Mouse (Mus musculus): ENCODE results near the gene Tmem269. TPM values are rescaled to one million over a fixed set of nuclear protein-coding genes. Genes with fewer than 3 reads are reported as not detected.

Gene Tmem269
- polyA plus RNA-seq, 1 experiment from 2014 or later = not detected

DNA sequence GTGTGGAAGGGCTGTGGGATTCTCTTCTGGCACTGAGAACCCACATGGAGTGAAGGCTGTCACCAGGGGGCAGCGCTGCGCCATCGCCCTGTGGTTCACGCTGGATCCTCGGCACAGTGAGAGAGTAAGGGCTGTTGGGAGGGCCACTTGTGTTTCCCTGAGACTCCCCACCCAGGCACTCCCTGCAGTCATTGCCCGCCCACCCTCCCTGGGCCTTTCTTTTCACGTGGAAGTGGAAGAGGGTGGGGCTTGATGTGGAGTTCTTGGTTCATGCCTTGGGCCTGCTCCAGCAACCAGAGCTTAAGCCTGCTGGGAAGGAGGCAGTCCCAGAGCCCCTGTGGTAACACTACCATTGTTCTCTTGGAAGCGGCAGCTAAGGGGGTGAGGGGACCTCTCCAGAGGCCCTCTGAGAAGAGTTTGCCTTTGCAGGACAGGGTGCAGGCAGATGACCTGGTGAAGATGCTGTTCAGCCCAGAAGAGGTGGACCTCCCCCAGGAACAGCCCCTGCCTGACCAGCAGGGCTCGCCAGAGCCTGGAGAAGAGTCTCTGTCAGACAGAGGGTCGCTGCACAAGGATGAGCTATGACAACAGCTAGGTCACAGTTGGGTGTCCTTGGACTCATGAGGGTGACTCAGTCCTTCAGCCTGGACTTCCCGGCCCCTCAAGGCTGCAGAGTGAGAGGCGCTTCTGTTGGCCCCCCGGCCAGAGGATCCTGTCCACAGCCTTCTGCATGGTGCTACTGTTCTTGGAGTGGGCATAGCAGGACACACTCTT, 29.6 kb upstream of the Tmem269 start:
- H3K9me3 ChIP-seq = no peaks in the 10 kb centered on the region
- no peak overlapping the region for H3K9ac ChIP-seq
- H3K4me1 ChIP-seq = peaks cover 21% of the 10 kb centered on the region
- H3K4me3 ChIP-seq = no peak overlapping the region
- no peaks in the 10 kb centered on the region for H3K27me3 ChIP-seq
- H3K27ac ChIP-seq = no peak overlapping the region; the same call in 1 of the 2 replicates
- 39% methylated on average over 13 of the region's 13 CpGs for WGBS
- H3K4me2 ChIP-seq = no peak overlapping the region
- peaks cover 57% of the 10 kb centered on the region for H3K36me3 ChIP-seq
- no peak; the same call in 1 of the 2 replicates for ATAC-seq (ENCODE audit: insufficient number of reproducible peaks, low FRiP score, low TSS enrichment, low read depth)

DNA sequence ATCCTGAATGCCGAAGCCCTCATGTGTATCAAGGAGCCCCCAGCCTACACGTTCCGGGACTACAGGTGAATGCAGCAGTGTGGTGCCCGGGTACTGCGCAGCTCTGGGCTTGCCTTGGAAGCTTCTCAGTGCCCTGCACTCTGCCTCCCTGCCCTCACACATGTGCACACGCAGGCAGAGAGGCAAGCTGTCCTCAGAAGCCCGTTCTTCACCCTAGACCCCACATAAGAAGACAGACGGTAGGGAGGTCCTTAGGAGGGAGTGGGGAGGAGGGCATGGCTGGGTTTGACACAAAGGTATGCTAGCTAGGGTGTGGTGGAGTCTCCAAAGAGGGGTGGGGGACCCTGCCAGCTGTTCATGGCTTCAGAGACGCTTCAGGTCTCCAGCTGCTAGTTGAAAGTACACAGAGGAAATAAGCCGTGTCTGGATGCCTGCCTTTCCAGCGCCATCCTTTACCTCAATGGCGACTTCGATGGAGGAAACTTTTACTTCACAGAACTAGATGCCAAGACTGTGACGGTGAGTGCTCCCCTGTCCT, 28.7 kb upstream of the Tmem269 start:
- H3K27ac ChIP-seq = no peak overlapping the region
- peaks cover 21% of the 10 kb centered on the region for H3K4me1 ChIP-seq
- 80% methylated on average over 14 of the region's 14 CpGs for WGBS
- H3K9ac ChIP-seq = no peak overlapping the region
- no peaks in the 10 kb centered on the region for H3K27me3 ChIP-seq
- H3K4me3 ChIP-seq = no peak overlapping the region
- no peak overlapping the region for H3K4me2 ChIP-seq
- H3K9me3 ChIP-seq = no peaks in the 10 kb centered on the region
- ATAC-seq (ENCODE audit: insufficient number of reproducible peaks, low FRiP score, low TSS enrichment, low read depth) = no peak
- H3K36me3 ChIP-seq = peaks cover 66% of the 10 kb centered on the region

DNA sequence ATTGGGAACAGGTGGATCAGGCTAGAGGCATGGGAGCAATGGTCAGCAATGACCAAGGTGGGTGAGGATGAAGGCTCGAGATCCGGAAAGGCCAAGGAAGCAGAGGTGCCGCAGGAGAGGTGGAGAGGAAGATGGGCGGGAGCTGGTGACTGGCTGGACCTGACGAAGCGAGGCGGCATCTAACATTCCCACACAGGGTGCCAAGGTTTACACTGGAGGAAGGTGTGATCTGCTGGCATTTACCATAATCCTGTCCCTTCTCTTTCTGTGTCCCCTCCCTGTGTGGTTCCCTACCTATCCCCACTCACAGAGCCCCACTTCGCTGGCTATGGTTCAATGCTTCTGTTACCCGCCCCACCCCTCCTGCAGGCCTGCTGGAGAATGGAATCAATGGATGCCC, 27.9 kb upstream of the Tmem269 start:
- Histone ChIP-seq H3K9me3 (no peaks in the 10 kb centered on the region), H3K36me3 (peaks cover 74% of the 10 kb centered on the region), H3K4me2 (no peak overlapping the region), H3K9ac (no peak overlapping the region), H3K27me3 (no peaks in the 10 kb centered on the region), H3K27ac (no peak overlapping the region), H3K4me1 (peaks cover 21% of the 10 kb centered on the region), H3K4me3 (no peak overlapping the region)
- WGBS = 82% methylated on average over 9 of the region's 9 CpGs
- ATAC-seq (ENCODE audit: insufficient number of reproducible peaks, low FRiP score, low TSS enrichment, low read depth) = no peak

DNA sequence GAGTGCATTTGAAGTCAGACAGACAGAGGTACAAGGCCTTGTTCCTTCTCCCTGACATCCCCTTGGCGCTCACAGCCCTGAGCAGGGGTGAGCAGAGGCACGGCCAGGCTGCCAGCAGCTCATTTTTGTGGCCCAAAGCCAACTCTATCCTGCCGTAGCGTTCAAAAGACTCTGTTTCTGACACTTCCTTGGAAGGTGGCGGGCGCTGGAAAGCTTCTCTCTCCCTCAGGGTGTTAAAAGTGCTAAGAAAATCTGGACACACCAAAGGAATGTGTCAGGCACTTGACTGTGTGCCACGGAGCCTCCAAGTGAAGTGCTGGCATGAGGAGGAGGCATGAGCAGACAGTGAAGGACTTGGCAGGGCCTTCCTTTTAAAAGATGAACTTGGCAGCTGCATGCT, 27.5 kb upstream of the Tmem269 start:
- WGBS = 63% methylated on average over 7 of the region's 7 CpGs
- peaks cover 78% of the 10 kb centered on the region for H3K36me3 ChIP-seq
- peak overlapping the region; percentile 9; the same call in 1 of the 2 replicates for H3K27ac ChIP-seq

DNA sequence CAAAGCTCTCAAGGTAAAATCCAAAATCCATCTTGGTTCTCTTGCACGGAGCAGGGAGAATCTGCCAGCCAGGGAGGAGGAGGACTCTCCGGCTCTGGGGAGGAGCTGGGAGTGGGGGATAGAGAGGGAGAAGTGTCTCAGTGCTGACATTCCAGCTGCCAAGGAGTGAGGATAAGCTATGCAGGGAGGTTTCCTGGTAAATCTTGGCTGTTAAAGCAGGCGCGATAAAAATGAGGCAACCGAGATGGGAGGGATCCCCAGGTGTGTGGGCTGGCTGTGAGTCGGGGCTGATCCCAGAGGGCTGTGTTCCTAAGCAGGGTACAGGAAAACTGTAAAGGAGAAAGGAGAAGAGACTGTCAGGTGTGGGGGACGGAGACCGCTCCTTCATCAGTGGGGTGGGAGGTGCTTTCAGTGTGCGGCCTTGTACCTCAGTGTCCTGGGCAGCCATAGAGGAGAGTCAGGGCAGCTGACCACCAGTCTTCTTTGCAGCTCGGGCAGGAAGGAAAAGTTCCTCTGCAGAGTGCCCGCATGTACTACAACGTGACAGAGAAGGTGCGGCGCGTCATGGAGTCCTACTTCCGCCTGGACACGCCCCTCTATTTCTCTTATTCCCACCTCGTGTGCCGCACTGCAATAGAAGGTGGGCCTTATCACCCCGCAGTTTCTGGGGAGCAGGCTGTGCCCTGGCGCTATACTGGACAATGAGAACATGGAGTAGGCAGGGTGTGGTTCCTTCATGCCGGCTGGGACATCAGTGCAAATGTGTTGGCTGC, 26.6 kb upstream of the Tmem269 start:
- H3K9ac ChIP-seq = no peak overlapping the region
- H3K9me3 ChIP-seq = no peaks in the 10 kb centered on the region
- no peaks in the 10 kb centered on the region for H3K27me3 ChIP-seq
- H3K27ac ChIP-seq = no peak overlapping the region
- 76% methylated on average over 22 of the region's 22 CpGs for WGBS
- no peak for ATAC-seq (ENCODE audit: insufficient number of reproducible peaks, low FRiP score, low TSS enrichment, low read depth)
- peaks cover 84% of the 10 kb centered on the region for H3K36me3 ChIP-seq
- H3K4me1 ChIP-seq = peaks cover 21% of the 10 kb centered on the region
- no peak overlapping the region for H3K4me3 ChIP-seq
- no peak overlapping the region for H3K4me2 ChIP-seq

More for the DNA sequence above, 27.5 kb upstream of the Tmem269 start:
- ATAC-seq (ENCODE audit: insufficient number of reproducible peaks, low FRiP score, low TSS enrichment, low read depth) = no peak
- H3K4me2 ChIP-seq = no peak overlapping the region
- H3K4me3 ChIP-seq = no peak overlapping the region
- H3K9ac ChIP-seq = no peak overlapping the region
- H3K9me3 ChIP-seq = no peaks in the 10 kb centered on the region
- H3K4me1 ChIP-seq = peaks cover 21% of the 10 kb centered on the region
- H3K27me3 ChIP-seq = no peaks in the 10 kb centered on the region

DNA sequence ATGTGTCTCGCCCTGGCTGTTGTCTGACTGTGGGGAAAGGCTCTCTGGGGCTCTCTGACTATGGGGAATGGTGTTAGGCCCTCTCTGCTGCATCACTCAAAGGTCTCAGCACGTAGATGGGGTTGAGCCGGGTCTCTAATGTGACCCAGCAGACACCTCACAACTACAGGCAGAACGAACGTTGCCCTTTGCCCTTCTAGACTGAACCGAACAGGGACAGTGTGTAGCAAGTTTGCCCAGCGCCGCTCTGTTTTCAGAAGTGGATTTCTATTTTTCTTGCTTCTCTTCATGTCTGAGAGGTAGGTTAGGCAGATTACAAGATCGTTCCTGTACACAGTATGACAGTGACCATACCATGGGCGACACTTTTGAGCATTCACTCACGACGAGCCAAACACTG, 24.6 kb upstream of the Tmem269 start:
- WGBS = 95% methylated on average over 12 of the region's 12 CpGs
- H3K27me3 ChIP-seq = no peaks in the 10 kb centered on the region
- no peak overlapping the region for H3K27ac ChIP-seq
- peaks cover 23% of the 10 kb centered on the region for H3K4me1 ChIP-seq
- H3K36me3 ChIP-seq = peaks cover 87% of the 10 kb centered on the region
- H3K4me3 ChIP-seq = no peak overlapping the region
- no peak overlapping the region for H3K9ac ChIP-seq
- no peaks in the 10 kb centered on the region for H3K9me3 ChIP-seq
- ATAC-seq (ENCODE audit: insufficient number of reproducible peaks, low FRiP score, low TSS enrichment, low read depth) = no peak
- no peak overlapping the region for H3K4me2 ChIP-seq

DNA sequence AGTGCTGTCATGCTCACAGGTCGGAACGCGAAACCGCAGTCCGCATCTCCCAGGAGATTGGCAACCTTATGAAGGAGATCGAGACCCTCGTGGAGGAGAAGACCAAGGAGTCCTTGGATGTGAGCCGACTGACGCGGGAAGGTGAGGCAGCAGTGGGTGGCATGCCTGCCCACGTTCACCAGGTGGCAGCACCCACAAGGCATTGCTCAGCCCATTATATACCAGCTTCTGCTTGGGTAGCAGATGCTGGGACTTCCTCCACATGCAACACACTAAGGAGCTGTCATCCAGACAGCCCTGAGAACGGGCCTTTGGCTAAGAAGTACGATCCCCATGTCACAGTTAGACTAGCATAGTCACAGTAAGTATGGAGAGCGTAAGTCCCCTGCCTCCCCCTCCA, 23.6 kb upstream of the Tmem269 start:
- WGBS = 88% methylated on average over 14 of the region's 14 CpGs
- Histone ChIP-seq H3K4me1 (peaks cover 14% of the 10 kb centered on the region), H3K4me3 (no peak overlapping the region), H3K9ac (no peak overlapping the region), H3K27ac (no peak overlapping the region), H3K9me3 (no peaks in the 10 kb centered on the region), H3K36me3 (peaks cover 88% of the 10 kb centered on the region), H3K4me2 (no peak overlapping the region), H3K27me3 (no peaks in the 10 kb centered on the region)
- no peak for ATAC-seq (ENCODE audit: insufficient number of reproducible peaks, low FRiP score, low TSS enrichment, low read depth)

DNA sequence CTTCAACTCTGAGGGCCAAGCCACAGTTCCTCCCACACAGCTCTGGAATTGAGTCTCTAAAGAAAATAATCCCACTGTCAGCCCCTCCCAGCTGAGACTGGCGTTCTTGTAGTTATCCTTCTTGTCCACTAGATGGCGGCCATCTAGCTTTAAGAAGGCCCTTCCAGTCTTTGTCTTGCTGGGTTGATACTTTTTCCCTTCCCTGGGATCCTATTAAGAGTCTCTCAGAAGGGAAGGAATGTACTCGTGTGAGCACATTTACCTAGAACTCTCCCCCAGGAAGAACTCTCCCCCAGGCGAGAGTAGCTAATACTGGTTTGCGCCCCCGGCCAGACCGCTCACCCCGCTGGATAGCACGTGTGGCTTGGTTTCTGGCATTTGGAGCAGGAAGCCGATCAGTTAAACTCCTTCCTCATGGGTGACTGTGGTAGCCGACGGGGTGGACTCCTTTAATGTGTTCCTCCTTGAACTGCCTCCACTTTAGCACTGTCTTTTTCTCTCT, 21.2 kb upstream of the Tmem269 start:
- Histone ChIP-seq H3K27me3 (no peaks in the 10 kb centered on the region), H3K4me1 (peaks cover 14% of the 10 kb centered on the region; the same call in 1 of the 2 replicates), H3K9me3 (no peaks in the 10 kb centered on the region), H3K4me2 (no peak overlapping the region), H3K9ac (no peak overlapping the region), H3K36me3 (peaks cover 72% of the 10 kb centered on the region), H3K27ac (0 out of 2 replicates have a peak overlapping the region, but pooled peaks have one; percentile 48), H3K4me3 (no peak overlapping the region)
- WGBS = 35% methylated on average over 12 of the region's 12 CpGs
- 0 out of 2 replicates have a peak, but pooled peaks have one; percentile 42 for ATAC-seq (ENCODE audit: insufficient number of reproducible peaks, low FRiP score, low TSS enrichment, low read depth)

DNA sequence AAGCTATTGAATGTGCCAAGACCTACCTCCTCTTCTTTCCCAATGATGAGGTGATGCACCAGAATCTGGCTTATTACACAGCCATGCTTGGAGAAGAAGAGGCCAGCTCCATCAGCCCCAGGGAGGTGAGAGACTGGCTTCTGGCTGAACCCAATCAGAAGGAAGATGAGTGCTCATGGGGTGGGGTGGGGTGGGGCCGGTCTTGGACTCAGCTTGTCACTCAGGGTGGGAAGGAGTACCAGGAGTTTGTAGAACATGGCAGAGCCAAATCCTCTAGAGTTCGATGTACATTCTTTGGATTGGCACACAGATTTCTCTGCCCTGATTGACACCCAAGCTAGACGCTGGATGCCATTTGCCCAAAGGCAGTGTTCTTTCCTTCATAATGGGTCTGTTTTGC, 20.6 kb upstream of the Tmem269 start:
- Histone ChIP-seq H3K9me3 (no peaks in the 10 kb centered on the region), H3K9ac (no peak overlapping the region), H3K4me2 (no peak overlapping the region), H3K27ac (no peak overlapping the region), H3K4me1 (peaks cover 17% of the 10 kb centered on the region; the same call in 1 of the 2 replicates), H3K27me3 (no peaks in the 10 kb centered on the region), H3K36me3 (peaks cover 69% of the 10 kb centered on the region), H3K4me3 (no peak overlapping the region)
- ATAC-seq (ENCODE audit: insufficient number of reproducible peaks, low FRiP score, low TSS enrichment, low read depth) = no peak
- 72% methylated on average over 3 of the region's 3 CpGs for WGBS

DNA sequence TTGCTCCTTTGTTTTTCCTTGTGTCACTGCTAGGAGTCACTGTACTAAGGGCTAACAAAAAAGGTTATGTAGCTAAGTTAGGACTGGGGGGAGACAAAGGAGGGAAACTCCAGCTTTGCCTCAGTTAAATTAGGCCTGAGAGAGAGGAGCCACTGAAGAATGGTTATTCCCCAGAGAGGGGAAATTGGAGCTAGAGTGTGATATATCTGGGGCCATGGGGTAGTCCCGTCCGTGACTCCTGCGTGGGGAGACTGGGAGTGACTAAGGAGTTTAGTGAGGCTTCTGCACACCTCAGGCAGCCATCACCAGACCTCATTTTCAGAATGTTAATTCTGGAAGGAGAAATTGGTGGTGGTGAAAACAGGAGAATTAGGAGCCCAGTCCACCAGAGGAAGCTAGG, 16.3 kb upstream of the Tmem269 start:
- peak overlapping the region; percentile 70 for H3K4me2 ChIP-seq
- ATAC-seq (ENCODE audit: insufficient number of reproducible peaks, low FRiP score, low TSS enrichment, low read depth) = no peak
- H3K27me3 ChIP-seq = no peaks in the 10 kb centered on the region
- H3K4me1 ChIP-seq = peaks cover 21% of the 10 kb centered on the region
- H3K9me3 ChIP-seq = no peaks in the 10 kb centered on the region
- H3K36me3 ChIP-seq = peaks cover 31% of the 10 kb centered on the region
- H3K27ac ChIP-seq = peak overlapping the region; percentile 87
- peak overlapping the region; percentile 28; the same call in 1 of the 2 replicates for H3K9ac ChIP-seq
- H3K4me3 ChIP-seq = peak overlapping the region; percentile 94
- WGBS = 71% methylated on average over 3 of the region's 3 CpGs

DNA sequence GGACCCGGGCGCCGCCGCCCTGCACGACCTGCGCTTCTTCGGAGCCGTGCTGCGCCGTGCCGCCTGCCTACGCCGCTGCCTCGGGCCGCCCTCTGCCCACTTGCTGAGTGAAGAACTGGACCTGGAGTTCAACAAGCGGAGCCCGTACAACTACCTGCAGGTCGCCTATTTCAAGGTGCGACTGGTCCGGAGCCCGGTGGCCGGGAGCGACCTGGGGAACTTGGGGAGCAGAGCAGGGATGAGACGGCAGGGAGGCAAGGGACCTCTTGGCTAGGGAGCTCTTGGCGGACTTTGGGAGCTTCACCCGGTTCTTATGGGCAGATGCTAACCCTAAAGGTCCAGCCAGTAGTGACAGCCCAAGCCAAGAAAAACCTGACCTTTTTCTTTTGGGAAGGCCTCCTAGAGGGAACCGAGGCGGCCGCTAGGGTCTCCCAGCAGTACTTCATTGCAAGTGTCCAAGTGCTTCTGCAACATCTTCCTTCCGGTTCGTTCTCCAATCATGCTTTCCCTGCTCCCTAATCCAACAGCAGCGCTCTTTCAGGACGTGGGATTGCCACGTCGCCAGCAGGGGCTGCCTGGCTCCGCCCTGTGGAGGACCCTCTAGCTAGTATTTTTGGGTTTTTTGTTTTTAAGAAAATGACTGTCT, 15.4 kb upstream of the Tmem269 start:
- H3K27me3 ChIP-seq = no peaks in the 10 kb centered on the region
- H3K4me3 ChIP-seq = peak overlapping the region; percentile 94
- peaks cover 16% of the 10 kb centered on the region for H3K4me1 ChIP-seq
- H3K4me2 ChIP-seq = peak overlapping the region; percentile 70
- under 1% methylated on average over 36 of the region's 36 CpGs for WGBS
- H3K9ac ChIP-seq = peak overlapping the region; percentile 74
- H3K27ac ChIP-seq = peak overlapping the region; percentile 87
- peak; percentile 21; the same call in 1 of the 2 replicates for ATAC-seq (ENCODE audit: insufficient number of reproducible peaks, low FRiP score, low TSS enrichment, low read depth)
- H3K9me3 ChIP-seq = no peaks in the 10 kb centered on the region
- H3K36me3 ChIP-seq = peaks cover 26% of the 10 kb centered on the region

Data from limb, embryonic 15.5 days (tissue).